Mouse (Mus musculus) embryo, embryonic 11 days (tissue): ENCODE results near the gene Gm15114.
"Not testable (repeated sequence)": the region's sequence is repeated elsewhere in the genome, so short reads cannot be mapped to it uniquely, and the experiment has no call there.

Source experiments
- DNase-seq: peaks from one replicate; pipeline ENCODE4 v3.0.0-alpha.2; 2015

Gm15114 gene

DNA sequence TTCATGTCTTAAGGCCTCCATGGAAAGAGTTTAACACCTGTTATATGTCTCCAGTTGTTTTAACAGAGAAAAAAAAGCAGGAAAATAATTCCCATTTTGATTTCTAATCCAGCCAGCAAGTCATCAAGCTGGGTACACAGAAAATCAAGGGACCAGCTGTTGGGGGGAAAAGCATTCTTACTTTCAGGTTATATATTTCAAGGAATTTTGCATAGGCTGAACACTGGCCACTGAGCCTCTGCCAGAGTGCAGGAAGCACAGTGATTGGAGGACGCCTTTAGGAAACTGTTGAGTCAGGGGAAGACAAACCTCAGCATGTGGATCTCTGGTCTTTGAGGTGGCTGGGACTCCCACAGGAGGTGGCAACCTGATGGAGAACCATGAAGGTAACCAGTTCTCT is at the start of gene Gm15114:
Gm15114 (plus strand) TSS at position 301 of the 400 bp plus-strand sequence.
- not testable (repeated sequence) for DNase-seq
